Comparison of ENCODE assay signal across 19 mouse cellular contexts in the genomic region with DNA sequence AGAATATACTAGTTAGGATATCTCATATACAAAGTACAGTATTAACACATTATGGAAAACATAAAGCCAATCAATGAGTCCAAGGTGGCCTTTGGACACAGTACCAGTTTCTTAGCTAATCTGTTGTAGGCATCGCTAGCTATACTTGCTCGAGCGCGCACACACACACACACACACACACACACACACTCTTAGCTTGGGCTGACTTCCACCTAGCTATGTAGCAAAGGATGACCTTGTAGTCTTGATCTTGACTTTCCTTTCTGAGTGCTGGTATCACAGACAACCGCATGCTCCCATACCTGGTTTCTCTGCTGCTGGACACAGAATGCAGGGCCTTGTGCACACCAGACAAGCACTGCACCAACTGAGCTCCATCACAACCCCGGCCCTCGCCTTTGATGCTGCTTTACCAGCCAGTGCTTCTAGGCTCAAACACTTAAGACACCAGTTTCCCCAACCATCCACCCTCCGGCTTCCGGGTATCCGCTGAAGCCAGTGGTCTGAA.
"Had no signal": no experiment of that assay in that cellular context is flagged by ENCODE, and none has a peak within 500 bp of the region (broad histone marks: within the 10 kb centered on the region; RNA-seq: fewer than 3 reads in every experiment).

No protein-coding gene starts in this region.

- H3K4me3 ChIP-seq: midbrain, embryonic 10.5 days; midbrain, embryonic 12.5 days; myocyte; neural tube, embryonic 13.5 days; neural tube, embryonic 15.5 days had no signal

- H3K9ac ChIP-seq: lung, embryonic 14.5 days; midbrain, embryonic 12.5 days; neural tube, embryonic 13.5 days; neural tube, embryonic 15.5 days had no signal

- ATAC-seq: midbrain, embryonic 16.5 days had no signal

- H3K27me3 ChIP-seq: midbrain, embryonic 12.5 days; neural tube, embryonic 13.5 days; neural tube, embryonic 15.5 days had no signal

- DNase-seq: lung, adult 18-20 months; lung, embryonic 14.5 days; lung, postnatal 10 days; lung, postnatal 4 days; midbrain, embryonic 14.5 days; retina, postnatal 1 day; right cerebral cortex, adult 18-20 months; right cerebral cortex, postnatal 25 days; right cerebral cortex, postnatal 4 days; spleen, adult 18-20 months; thymus, adult 18-20 months; thymus, postnatal 25 days; thymus, postnatal 4 days had no signal

- H3K4me2 ChIP-seq: lung, embryonic 14.5 days; midbrain, embryonic 12.5 days; neural tube, embryonic 13.5 days; neural tube, embryonic 15.5 days had no signal

- H3K27ac ChIP-seq: midbrain, embryonic 10.5 days; midbrain, embryonic 12.5 days; neural tube, embryonic 13.5 days; neural tube, embryonic 15.5 days had no signal

- H3K9me3 ChIP-seq: midbrain, embryonic 10.5 days; midbrain, embryonic 12.5 days; neural tube, embryonic 13.5 days; neural tube, embryonic 15.5 days had no signal

- H3K4me1 ChIP-seq: midbrain, embryonic 12.5 days; neural tube, embryonic 13.5 days; neural tube, embryonic 15.5 days had no signal

- H3K36me3 ChIP-seq: midbrain, embryonic 10.5 days; midbrain, embryonic 12.5 days; neural tube, embryonic 13.5 days; neural tube, embryonic 15.5 days had no signal
